Mouse (Mus musculus): ENCODE results near the gene Gm5795.
"Not testable (repeated sequence)": the region's sequence is repeated elsewhere in the genome, so short reads cannot be mapped to it uniquely, and the experiment has no call there.

The Gm5795 gene

GRCm38 (mm10) chr14:3187955-3188354, at the start of gene Gm5795:
Gm5795 (plus strand) TSS chr14:3188255.
- DNase-seq, result not testable (repeated sequence)

- DNase-seq, result peak in 1 of 2 experiments; percentile 3
Measured at GRCm38 (mm10) chr14:3208272-3209152, 20.5 kb downstream of the Gm5795 start, which contains the start of gene D830030K20Rik. D830030K20Rik (plus strand) TSS chr14:3208488.

DNA sequence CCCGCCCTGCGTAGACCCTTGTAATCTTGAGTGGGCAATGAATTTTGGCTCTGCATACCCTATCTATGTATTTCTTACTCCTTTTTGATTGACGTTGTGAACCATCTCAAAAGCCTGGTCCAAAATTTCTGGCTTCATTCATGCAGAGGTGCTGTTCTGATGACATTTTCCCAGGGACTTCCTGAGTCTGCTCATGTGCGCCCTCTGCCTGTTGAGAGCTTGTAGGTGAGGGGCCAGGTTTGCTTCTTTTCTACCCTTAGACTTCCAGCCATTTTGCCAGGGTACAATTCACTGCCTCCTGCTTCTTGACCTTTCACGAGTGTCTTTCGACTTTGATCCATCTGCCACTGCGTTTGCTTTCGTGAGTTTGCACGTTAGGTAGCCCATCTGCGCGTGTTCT, 21.3 kb downstream of the Gm5795 start:
- peak in 1 of 2 experiments; percentile 3 for DNase-seq

Measured in lung, postnatal 4 days (tissue).